Mouse (Mus musculus): ENCODE results near the gene St8sia6.
"Not testable (repeated sequence)": the region's sequence is repeated elsewhere in the genome, so short reads cannot be mapped to it uniquely, and the experiment has no call there.

The St8sia6 gene

DNA sequence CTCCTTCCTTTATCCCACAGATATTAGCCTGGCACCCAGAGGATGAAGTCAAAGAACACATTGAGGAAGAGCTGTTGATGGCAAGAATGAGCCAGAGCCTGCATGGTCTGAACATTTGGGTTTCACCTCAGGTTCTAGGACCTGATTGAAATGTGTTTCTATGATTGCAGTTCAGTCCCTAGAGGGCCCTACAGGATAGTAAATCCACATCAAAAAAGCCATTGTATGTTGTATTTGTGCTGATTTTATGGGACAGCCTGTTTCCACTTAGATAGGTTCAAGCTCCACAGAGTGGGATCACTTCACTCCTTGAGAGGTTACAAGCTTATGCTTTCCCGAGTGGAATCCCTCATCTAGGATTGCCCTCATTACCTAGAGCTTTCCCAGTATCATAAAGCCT lies 159.0 kb downstream of the St8sia6 start:
- no peak for DNase-seq (ENCODE audit: low spot score in 2 of 2)

DNA sequence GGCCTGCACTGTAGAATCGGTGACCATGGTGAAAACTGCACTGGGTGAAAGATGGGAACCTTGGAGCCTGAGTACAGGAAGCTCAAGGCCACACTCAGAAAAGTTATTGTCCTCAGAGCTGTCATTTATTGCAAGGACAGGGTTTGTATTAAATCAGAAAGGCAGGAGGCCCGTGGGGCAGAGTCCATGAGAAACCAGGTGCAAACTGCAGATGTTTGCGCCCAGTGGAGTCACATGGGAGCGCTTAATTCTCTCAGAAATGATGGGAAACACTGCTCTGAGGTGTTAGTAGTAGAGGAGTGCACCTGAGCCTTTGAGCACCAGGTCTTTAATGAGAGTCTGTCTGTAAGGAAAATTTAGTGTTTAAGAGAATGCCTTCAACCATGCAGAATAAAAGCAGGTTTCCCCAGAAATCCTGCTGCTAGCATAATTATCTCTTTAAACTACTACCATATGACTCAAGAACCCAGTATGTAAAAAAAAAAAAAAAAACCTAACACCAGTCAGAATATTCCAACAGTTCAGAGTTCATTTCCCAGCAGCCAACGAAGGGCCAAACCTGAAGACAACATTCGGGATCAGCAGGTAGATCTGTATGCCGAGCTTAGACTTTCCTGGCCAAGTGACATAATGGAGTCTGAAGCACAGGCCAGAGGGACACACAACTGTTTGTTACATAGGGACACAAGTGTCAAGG lies 163.6 kb downstream of the St8sia6 start:
- no peak for DNase-seq (ENCODE audit: low spot score in 2 of 2)

DNA sequence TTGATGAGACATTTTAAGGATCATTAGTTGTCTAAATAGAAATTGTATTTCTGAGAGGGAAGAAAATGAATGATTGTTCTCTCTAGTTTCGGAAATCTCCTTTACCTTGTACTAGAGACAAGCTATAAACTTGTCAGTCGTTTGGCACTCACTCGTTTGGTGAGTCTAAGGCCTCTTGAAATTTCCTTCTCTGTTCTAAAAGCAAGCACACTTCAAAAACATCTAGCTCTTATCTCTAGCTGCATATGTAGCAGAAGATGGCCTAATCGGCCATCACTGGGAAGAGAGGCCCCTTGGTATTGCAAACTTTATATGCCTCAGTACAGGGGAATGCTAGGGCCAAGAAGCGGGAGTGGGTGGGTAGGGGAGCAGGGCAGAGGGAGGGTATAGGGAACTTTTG lies 190.2 kb downstream of the St8sia6 start:
- DNase-seq (ENCODE audit: low spot score in 2 of 2) = not testable (repeated sequence)

DNA sequence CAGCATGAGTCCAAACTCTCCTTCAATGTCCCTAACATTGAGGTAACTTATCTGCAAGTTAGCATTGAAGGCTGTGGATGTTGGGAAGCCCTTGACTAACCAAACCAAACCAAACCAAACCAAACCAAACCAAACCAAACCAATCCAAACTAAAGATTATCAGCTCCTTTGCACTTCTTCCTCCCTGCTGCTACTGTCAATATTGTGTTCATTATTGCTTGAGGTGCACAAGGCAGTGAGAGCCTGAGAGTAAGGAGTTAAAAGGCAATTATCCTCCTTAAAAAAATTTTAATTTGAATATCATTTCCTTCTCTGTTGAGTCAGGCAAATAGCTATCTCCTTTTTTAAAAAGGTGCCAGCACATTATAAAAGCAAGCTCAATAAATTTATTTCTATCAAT lies 190.8 kb downstream of the St8sia6 start:
- DNase-seq (ENCODE audit: low spot score in 2 of 2) = no peak

Data from urinary bladder, postnatal 4 days (tissue).